Mouse (Mus musculus): ENCODE results near the gene Lyst.

DNA sequence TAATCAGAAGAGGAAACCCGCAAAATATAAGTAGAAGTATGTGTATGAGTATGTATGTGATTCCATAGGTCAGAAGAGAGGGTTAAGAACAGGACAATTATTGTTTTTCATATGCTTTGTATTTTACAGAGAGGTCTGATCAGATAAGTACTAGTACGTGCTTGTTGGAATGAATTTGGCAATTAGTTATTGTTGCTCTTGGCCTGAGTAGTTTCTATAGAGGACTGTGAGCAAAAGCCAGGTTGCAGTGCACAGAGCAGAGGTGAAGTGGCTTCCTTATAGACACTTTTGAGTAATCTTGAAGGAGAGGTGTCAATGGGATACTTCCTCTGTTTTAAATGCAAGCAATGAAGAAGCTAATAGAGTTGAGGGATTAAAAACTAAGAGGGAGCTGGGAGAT is 7.7 kb downstream of the Lyst start:
- TF ChIP-seq CTCF (IDR thresholded peaks at IDR 0.05; ENCODE audit: borderline replicate concordance, insufficient read depth, low read length) (no peak), POLR2A (IDR thresholded peaks at IDR 0.05; ENCODE audit: low read depth, low read length) (no peak)

All from embryonic fibroblast, embryonic 13.5 days (primary cell).